Mouse (Mus musculus) MEL (cell line): ENCODE results near the gene Gsn. TPM values are rescaled to one million over a fixed set of nuclear protein-coding genes. Genes with fewer than 3 reads are reported as not detected.

Experiments used
- DNase-seq: peaks from one replicate; pipeline ENCODE4 v3.0.0; 2011; ENCODE audit warnings: low read depth, low spot score
- H3K27ac ChIP-seq: 2 replicates; pipeline ENCODE4 v1.5.1; 2012; ENCODE audit warnings: low read depth, mild to moderate bottlenecking, control low read depth, low read length, moderate library complexity; ENCODE audit not compliant: control insufficient read depth
- H3K27me3 ChIP-seq, 2 experiments: fragments of 150-350 bp in 1 of 2; sonication (generic) in 1 of 2; 2 replicates each; pipeline ENCODE4 v1.6.1; 2012; ENCODE audit warnings: low read length in 2 of 2, mild to moderate bottlenecking in 2 of 2, improper control_type of control experiment in 1 of 2, moderate library complexity in 1 of 2; ENCODE audit not compliant: insufficient read depth in 2 of 2, control insufficient read depth in 1 of 2
- H3K36me3 ChIP-seq, 2 experiments: 2 replicates each; pipeline ENCODE4 v1.6.1; 2012 to 2014; ENCODE audit warnings: low read length in 2 of 2, improper control_type of control experiment in 1 of 2, inconsistent platforms in 1 of 2, mild to moderate bottlenecking in 1 of 2; ENCODE audit not compliant: insufficient read depth in 2 of 2, control insufficient read depth in 1 of 2
- H3K4me1 ChIP-seq, 2 experiments: fragments of 150-350 bp in 1 of 2; sonication (generic) in 1 of 2; 2 replicates each; pipeline ENCODE4 v1.6.1; 2012; ENCODE audit warnings: low read length in 2 of 2, improper control_type of control experiment in 1 of 2, mild to moderate bottlenecking in 1 of 2; ENCODE audit not compliant: insufficient read depth in 2 of 2, control insufficient read depth in 1 of 2
- H3K4me3 ChIP-seq, 2 experiments: fragments of 150-350 bp in 1 of 2; sonication (generic) in 1 of 2; 2 replicates each; pipeline ENCODE4 v1.5.1; 2012; ENCODE audit warnings: low read depth in 2 of 2, low read length in 2 of 2, mild to moderate bottlenecking in 2 of 2, moderate library complexity in 2 of 2, control low read depth in 1 of 2, improper control_type of control experiment in 1 of 2; ENCODE audit not compliant: control insufficient read depth in 1 of 2, insufficient read depth in 1 of 2
- H3K79me2 ChIP-seq: 2 replicates; pipeline ENCODE4 v1.6.1; 2012; ENCODE audit warnings: mild to moderate bottlenecking, low read length, moderate library complexity; ENCODE audit not compliant: control insufficient read depth, poor library complexity, insufficient read depth
- H3K9ac ChIP-seq: 2 replicates; pipeline ENCODE4 v1.6.1; 2012; ENCODE audit warnings: low read depth, mild to moderate bottlenecking, control low read depth, low read length, moderate library complexity; ENCODE audit not compliant: control insufficient read depth, poor library complexity, severe bottlenecking
- H3K9me3 ChIP-seq: fragments of 150-350 bp; sonication (generic); replicated peaks from 2 replicates; pipeline ENCODE4 v1.6.1; 2012; ENCODE audit warnings: mild to moderate bottlenecking, low read length, improper control_type of control experiment, moderate library complexity; ENCODE audit not compliant: insufficient read depth
- BHLHE40 ChIP-seq: IDR thresholded peaks from 2 replicates; pipeline ENCODE4 v1.6.1; 2012; ENCODE audit warnings: low read depth, mild to moderate bottlenecking, inconsistent platforms, low read length, improper control_type of control experiment, borderline replicate concordance
- CHD1 ChIP-seq: IDR thresholded peaks from 2 replicates; pipeline ENCODE4 v1.6.1; 2012; ENCODE audit warnings: low read depth, mild to moderate bottlenecking, inconsistent platforms, low read length, improper control_type of control experiment
- CTCF ChIP-seq, 3 experiments: IDR thresholded peaks in 2 of 3; conservative IDR thresholded peaks in 1 of 3; 2 replicates each; pipeline ENCODE4 v1.5.1; 2011 to 2012; ENCODE audit warnings: low read length in 3 of 3, low read depth in 2 of 3, mild to moderate bottlenecking in 2 of 3, improper control_type of control experiment in 1 of 3, inconsistent platforms in 1 of 3, mixed read lengths in 1 of 3, moderate library complexity in 1 of 3; ENCODE audit not compliant: control insufficient read depth in 1 of 3, insufficient read depth in 1 of 3, poor library complexity in 1 of 3, severe bottlenecking in 1 of 3
- E2F4 ChIP-seq: IDR thresholded peaks from 2 replicates; pipeline ENCODE4 v1.6.1; 2011; ENCODE audit warnings: low read depth, low read length, improper control_type of control experiment, borderline replicate concordance
- ELF1 ChIP-seq: IDR thresholded peaks from 2 replicates; pipeline ENCODE4 v1.6.1; 2014; ENCODE audit warnings: low read depth, mild to moderate bottlenecking, inconsistent platforms, low read length, improper control_type of control experiment, moderate library complexity
- EP300 ChIP-seq, 2 experiments: IDR thresholded peaks; 2 replicates each; pipeline ENCODE4 v1.6.1; 2011; ENCODE audit warnings: improper control_type of control experiment in 2 of 2, low read length in 2 of 2, low read depth in 1 of 2, mild to moderate bottlenecking in 1 of 2
- ETS1 ChIP-seq: IDR thresholded peaks from 2 replicates; pipeline ENCODE4 v1.6.1; 2012; ENCODE audit warnings: low read depth, mild to moderate bottlenecking, inconsistent platforms, low read length, improper control_type of control experiment, moderate library complexity
- GABPA ChIP-seq: IDR thresholded peaks from 2 replicates; pipeline ENCODE4 v1.6.1; 2012; ENCODE audit warnings: low read depth, mild to moderate bottlenecking, inconsistent platforms, low read length, improper control_type of control experiment, moderate library complexity
- GATA1 ChIP-seq: IDR thresholded peaks from 2 replicates; pipeline ENCODE4 v1.6.1; 2011; ENCODE audit warnings: low read depth, low read length, improper control_type of control experiment
- HCFC1 ChIP-seq: IDR thresholded peaks from 2 replicates; pipeline ENCODE4 v1.6.1; 2012; ENCODE audit warnings: low read depth, mild to moderate bottlenecking, inconsistent platforms, low read length, improper control_type of control experiment, moderate library complexity
- JUND ChIP-seq: IDR thresholded peaks from 2 replicates; pipeline ENCODE4 v1.6.1; 2011; ENCODE audit warnings: low read depth, mild to moderate bottlenecking, improper control_type of control experiment, low read length
- MAFK ChIP-seq: IDR thresholded peaks from 2 replicates; pipeline ENCODE4 v1.6.1; 2011; ENCODE audit warnings: low read depth, mild to moderate bottlenecking, low read length, improper control_type of control experiment, borderline replicate concordance
- MEF2A ChIP-seq: IDR thresholded peaks from 2 replicates; pipeline ENCODE4 v1.6.1; 2014; ENCODE audit warnings: low read depth, mild to moderate bottlenecking, inconsistent platforms, low read length, improper control_type of control experiment; ENCODE audit not compliant: poor library complexity, insufficient replicate concordance, severe bottlenecking; ENCODE audit errors: extremely low read depth
- MXI1 ChIP-seq: IDR thresholded peaks from 2 replicates; pipeline ENCODE4 v1.6.1; 2011; ENCODE audit warnings: mild to moderate bottlenecking, low read depth, low read length, improper control_type of control experiment
- MYB ChIP-seq: IDR thresholded peaks from 2 replicates; pipeline ENCODE4 v1.6.1; 2011; ENCODE audit warnings: mild to moderate bottlenecking, low read depth, low read length, improper control_type of control experiment
- NELFE ChIP-seq: IDR thresholded peaks from 2 replicates; pipeline ENCODE4 v1.6.1; 2011; ENCODE audit warnings: low read depth, low read length, improper control_type of control experiment
- POLR2AphosphoS2 ChIP-seq: IDR thresholded peaks from 2 replicates; pipeline ENCODE4 v1.6.1; 2011; ENCODE audit warnings: low read length, improper control_type of control experiment
- RCOR1 ChIP-seq: IDR thresholded peaks from 2 replicates; pipeline ENCODE4 v1.6.1; 2012; ENCODE audit warnings: low read depth, mild to moderate bottlenecking, inconsistent platforms, low read length, improper control_type of control experiment
- SIN3A ChIP-seq: IDR thresholded peaks from 2 replicates; pipeline ENCODE4 v1.6.1; 2012; ENCODE audit warnings: low read length, improper control_type of control experiment, inconsistent platforms
- SMC3 ChIP-seq: IDR thresholded peaks from 2 replicates; pipeline ENCODE4 v1.6.1; 2011; ENCODE audit warnings: low read depth, low read length, improper control_type of control experiment
- TAL1 ChIP-seq: IDR thresholded peaks from 2 replicates; pipeline ENCODE4 v1.6.1; 2012; ENCODE audit warnings: mild to moderate bottlenecking, inconsistent platforms, low read length, moderate library complexity, mixed read lengths
- UBTF ChIP-seq: IDR thresholded peaks from 2 replicates; pipeline ENCODE4 v1.6.1; 2012; ENCODE audit warnings: low read depth, mild to moderate bottlenecking, inconsistent platforms, low read length, improper control_type of control experiment, moderate library complexity, borderline replicate concordance; ENCODE audit not compliant: insufficient read depth
- USF1 ChIP-seq: IDR thresholded peaks from 2 replicates; pipeline ENCODE4 v1.6.1; 2014; ENCODE audit warnings: low read depth, mild to moderate bottlenecking, inconsistent platforms, low read length, improper control_type of control experiment, moderate library complexity
- USF2 ChIP-seq, 2 experiments: IDR thresholded peaks; 2 replicates each; pipeline ENCODE4 v1.6.1; 2011 to 2012; ENCODE audit warnings: improper control_type of control experiment in 2 of 2, low read length in 2 of 2, borderline replicate concordance in 1 of 2, inconsistent platforms in 1 of 2, low read depth in 1 of 2, mild to moderate bottlenecking in 1 of 2; ENCODE audit not compliant: insufficient read depth in 1 of 2
- ZC3H11A ChIP-seq: IDR thresholded peaks from 2 replicates; pipeline ENCODE4 v1.6.1; 2012; ENCODE audit warnings: low read depth, mild to moderate bottlenecking, inconsistent platforms, low read length, improper control_type of control experiment
- ZKSCAN1 ChIP-seq: IDR thresholded peaks from 2 replicates; pipeline ENCODE4 v1.6.1; 2012; ENCODE audit warnings: low read depth, mild to moderate bottlenecking, inconsistent platforms, low read length, improper control_type of control experiment, moderate library complexity
- ZMIZ1 ChIP-seq: IDR thresholded peaks from 2 replicates; pipeline ENCODE4 v1.6.1; 2012; ENCODE audit warnings: low read depth, mild to moderate bottlenecking, inconsistent platforms, low read length, improper control_type of control experiment, moderate library complexity
- polyA plus RNA-seq, 2 experiments: library from polyadenylated mRNA; stranded (reverse) in 1 of 2; unstranded in 1 of 2; fragments of >175 nt in 1 of 2; fragments of >200 nt in 1 of 2; gene quantifications; 2 replicates each; pipeline versions ENCODE4 v1.2.1 to v1.2.4; 2012; ENCODE audit warnings: low replicate concordance in 2 of 2, low read depth in 1 of 2; ENCODE audit not compliant: insufficient read length in 2 of 2, insufficient read depth in 1 of 2, missing spikeins in 1 of 2
- total RNA-seq: library from RNA; depleted of rRNA; stranded (reverse); fragments of 300-350 nt; gene quantifications from 2 replicates; pipeline ENCODE4 v1.2.3, GENCODE M21; 2012

Gene Gsn
- total and polyA plus RNA-seq, 3 experiments, result 8.0 to 8.2 TPM; not detected in 1

- Histone ChIP-seq H3K27ac (no peak overlapping the region), H3K4me1 (peaks cover 0 to 16% of the 10 kb centered on the region in 2 experiments; a peak in 2 of 4 replicates), H3K4me3 (no peak overlapping the region), H3K27me3 (peaks cover 1 to 11% of the 10 kb centered on the region in 2 experiments; a peak in 3 of 4 replicates), H3K36me3 (peaks cover 0 to 11% of the 10 kb centered on the region in 2 experiments; a peak in 2 of 4 replicates), H3K9ac (no peak overlapping the region), H3K9me3 (no peaks in the 10 kb centered on the region), H3K79me2 (no peaks in the 10 kb centered on the region)
- TF ChIP-seq SMC3 (no peak), HCFC1 (no peak), MEF2A (no peak), JUND (no peak), ZMIZ1 (no peak), ZKSCAN1 (no peak), ELF1 (no peak), EP300 (IDR thresholded peaks at IDR 0.05; ENCODE audit: low read depth in 1 of 2, low read length in 2 of 2) (no peak), GATA1 (no peak), MXI1 (no peak), NELFE (no peak), POLR2AphosphoS2 (no peak), ZC3H11A (no peak), USF2 (IDR thresholded peaks at IDR 0.05; ENCODE audit: borderline replicate concordance in 1 of 2, insufficient read depth in 1 of 2, low read depth in 1 of 2, low read length in 2 of 2) (no peak), UBTF (no peak)
- no peak for DNase-seq
Measured at GRCm38 (mm10) chr2:35228145-35228544, 28.0 kb upstream of the Gsn start.

- no peak overlapping the region for H3K9ac ChIP-seq
- no peaks in the 10 kb centered on the region for H3K9me3 ChIP-seq
- H3K27me3 ChIP-seq, result peaks cover 4 to 11% of the 10 kb centered on the region in 2 experiments
- H3K4me1 ChIP-seq, result peaks cover 0 to 16% of the 10 kb centered on the region in 2 experiments; a peak in 2 of 4 replicates
- DNase-seq, result no peak
- peaks cover 0 to 11% of the 10 kb centered on the region in 2 experiments; a peak in 2 of 4 replicates for H3K36me3 ChIP-seq
- TF ChIP-seq GABPA, result no peak
- TF ChIP-seq POLR2AphosphoS2, result no peak
- TF ChIP-seq CHD1, result no peak
- TF ChIP-seq MYB, result no peak
- no peak for TF ChIP-seq MAFK
- TF ChIP-seq E2F4, result no peak
- no peak for TF ChIP-seq SIN3A
- no peak for TF ChIP-seq ETS1
- TF ChIP-seq TAL1, result no peak
- TF ChIP-seq RCOR1, result no peak
- TF ChIP-seq BHLHE40, result no peak
- TF ChIP-seq CTCF (IDR thresholded peaks at IDR 0.05 in 2 of 3, conservative IDR thresholded peaks at IDR 0.05 in 1 of 3; ENCODE audit: control insufficient read depth in 1 of 3, insufficient read depth in 1 of 3, low read depth in 2 of 3, low read length in 3 of 3, poor library complexity in 1 of 3, severe bottlenecking in 1 of 3), result no peak
- TF ChIP-seq SMC3, result no peak
- TF ChIP-seq ZMIZ1, result no peak
- no peak for TF ChIP-seq USF1
- no peaks in the 10 kb centered on the region for H3K79me2 ChIP-seq
- H3K4me3 ChIP-seq, result no peak overlapping the region
- H3K27ac ChIP-seq, result no peak overlapping the region
Measured at GRCm38 (mm10) chr2:35230215-35230614, 26.0 kb upstream of the Gsn start.
